ENCODE assay signal across 15 mouse cellular contexts in the genomic region with DNA sequence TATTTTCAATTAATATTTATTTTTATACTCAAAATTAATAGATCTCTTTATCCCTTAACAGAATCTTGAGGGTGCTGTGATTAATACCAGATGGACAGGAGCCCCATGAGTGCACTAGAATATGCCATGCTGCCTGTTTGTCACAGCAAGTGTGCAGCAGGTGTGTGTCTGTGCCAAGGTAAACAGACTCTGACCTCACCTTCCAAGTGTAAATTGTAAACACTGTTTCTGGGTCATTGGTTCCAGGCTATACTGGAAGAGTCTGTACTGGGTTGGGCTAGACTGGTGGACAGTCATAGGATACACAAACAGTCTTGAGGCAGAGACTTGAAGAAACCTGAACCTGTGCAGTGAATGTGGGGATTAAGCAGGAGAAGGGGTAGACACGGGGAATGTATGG.
DNase-seq lines count a peak whose midpoint lies in the region; ATAC-seq and TF ChIP-seq lines count a peak whose summit lies in the region.
"Had no signal": no experiment of that assay in that cellular context is flagged by ENCODE, and none has a peak within 500 bp of the region (broad histone marks: within the 10 kb centered on the region; RNA-seq: fewer than 3 reads in every experiment).

No protein-coding gene starts in this region.

- H3K9ac ChIP-seq in liver, postnatal 0 days (replicated peaks), result no peak overlapping the region
- H3K9ac ChIP-seq in liver, embryonic 11.5 days (ENCODE audit: low read depth, low read length), result no peak overlapping the region
- H3K9ac ChIP-seq: embryonic facial prominence, embryonic 12.5 days; forebrain, embryonic 15.5 days; heart, embryonic 12.5 days; hindbrain, embryonic 14.5 days had no signal

- H3K36me3 ChIP-seq in liver, postnatal 0 days (replicated peaks; ENCODE audit: insufficient read depth, low read length), result no peaks in the 10 kb centered on the region
- no peaks in the 10 kb centered on the region for H3K36me3 ChIP-seq in liver, embryonic 11.5 days (ENCODE audit: control insufficient read depth, insufficient read depth, low read length)
- H3K36me3 ChIP-seq: embryonic facial prominence, embryonic 12.5 days; forebrain, embryonic 15.5 days; heart, embryonic 12.5 days; hindbrain, embryonic 10.5 days had no signal

- H3K4me2 ChIP-seq in liver, postnatal 0 days (ENCODE audit: low read depth, low read length), result no peak overlapping the region
- H3K4me2 ChIP-seq in liver, embryonic 11.5 days, result no peak overlapping the region
- H3K4me2 ChIP-seq: embryonic facial prominence, embryonic 12.5 days; forebrain, embryonic 15.5 days; heart, embryonic 12.5 days; hindbrain, embryonic 14.5 days had no signal

- peaks cover 5% of the 10 kb centered on the region; the same call in 1 of the 2 replicates for H3K9me3 ChIP-seq in liver, postnatal 0 days (ENCODE audit: low read length)
- H3K9me3 ChIP-seq in liver, embryonic 11.5 days (ENCODE audit: control insufficient read depth, low read length), result no peaks in the 10 kb centered on the region
- H3K9me3 ChIP-seq: embryonic facial prominence, embryonic 12.5 days; forebrain, embryonic 15.5 days; heart, embryonic 12.5 days; hindbrain, embryonic 10.5 days had no signal

- H3K27ac ChIP-seq in liver, postnatal 0 days (ENCODE audit: low read depth), result no peak overlapping the region
- no peak overlapping the region for H3K27ac ChIP-seq in liver, embryonic 11.5 days (ENCODE audit: low read depth, low read length)
- H3K27ac ChIP-seq: embryonic facial prominence, embryonic 12.5 days; forebrain, embryonic 15.5 days; hindbrain, embryonic 10.5 days; hindbrain, embryonic 14.5 days had no signal

- no peaks in the 10 kb centered on the region for H3K27me3 ChIP-seq in liver, postnatal 0 days (ENCODE audit: insufficient read depth, low read length)
- H3K27me3 ChIP-seq in liver, embryonic 11.5 days (replicated peaks; ENCODE audit: control insufficient read depth, insufficient read depth, low read length), result no peaks in the 10 kb centered on the region
- H3K27me3 ChIP-seq: embryonic facial prominence, embryonic 12.5 days; forebrain, embryonic 15.5 days; heart, embryonic 12.5 days had no signal

- peak; percentile 51 for ATAC-seq in liver, postnatal 0 days
- no peak for ATAC-seq in liver, embryonic 11.5 days (replicated peaks; ENCODE audit: low FRiP score)
- ATAC-seq: forebrain, embryonic 15.5 days; intestine, postnatal 0 days had no signal

- intact Hi-C loops in gastrocnemius, postnatal 14 days (cut with DNase I; ENCODE audit: low total_unique reads), result no loop called here

- 66% methylated on average over 1 of the region's 1 CpGs for WGBS in liver, postnatal 0 days (ENCODE audit: insufficient replicate concordance)
- WGBS in liver, embryonic 11.5 days, result 56% methylated on average over 1 of the region's 1 CpGs

- H3K4me1 ChIP-seq in liver, postnatal 0 days (ENCODE audit: insufficient read depth), result no peaks in the 10 kb centered on the region
- no peaks in the 10 kb centered on the region for H3K4me1 ChIP-seq in liver, embryonic 11.5 days (replicated peaks; ENCODE audit: control insufficient read depth, insufficient read depth, low read length)
- H3K4me1 ChIP-seq: embryonic facial prominence, embryonic 12.5 days; forebrain, embryonic 15.5 days; heart, embryonic 12.5 days; hindbrain, embryonic 10.5 days had no signal

- TF ChIP-seq CTCF in liver, postnatal 0 days (IDR thresholded peaks at IDR 0.05; ENCODE audit: low read depth), result no peak

- no peak overlapping the region for H3K4me3 ChIP-seq in liver, postnatal 0 days (ENCODE audit: low read depth, low read length)
- H3K4me3 ChIP-seq in liver, embryonic 11.5 days (ENCODE audit: low read depth, low read length), result no peak overlapping the region
- H3K4me3 ChIP-seq: embryonic facial prominence, embryonic 12.5 days; forebrain, embryonic 15.5 days; heart, embryonic 12.5 days; hindbrain, embryonic 10.5 days had no signal

- no peak for TF ChIP-seq EP300 in liver, postnatal 0 days (IDR thresholded peaks at IDR 0.05; ENCODE audit: low read depth)

- DNase-seq in cerebellum, adult 11-12 months, result peak; percentile 4
- no peak for DNase-seq in cerebellum, adult 11 months
- DNase-seq in liver, postnatal 0 days, result no peak
- DNase-seq in liver, embryonic 11.5 days (ENCODE audit: low spot score), result no peak
- peak; percentile 16 for DNase-seq in cerebellum, adult 9-11 months
- no peak for DNase-seq in gastrocnemius, postnatal 14 days
- DNase-seq in adrenal gland, postnatal 4 days (ENCODE audit: low spot score in 2 of 2), result no peak
- DNase-seq: adrenal gland, postnatal 10 days; gastrocnemius, postnatal 10 days had no signal

Comparison
In these comparisons a context has a peak if more than half of its experiments do, and no peak if none do; other contexts are left out.
1. DNase-seq: peak in cerebellum, adult 11-12 months (single experiment) and cerebellum, adult 9-11 months (single experiment); none in cerebellum, adult 11 months (single experiment), liver, postnatal 0 days (single experiment), liver, embryonic 11.5 days (single experiment), gastrocnemius, postnatal 14 days (single experiment) and adrenal gland, postnatal 4 days (0 of 2).